In the genomic region with DNA sequence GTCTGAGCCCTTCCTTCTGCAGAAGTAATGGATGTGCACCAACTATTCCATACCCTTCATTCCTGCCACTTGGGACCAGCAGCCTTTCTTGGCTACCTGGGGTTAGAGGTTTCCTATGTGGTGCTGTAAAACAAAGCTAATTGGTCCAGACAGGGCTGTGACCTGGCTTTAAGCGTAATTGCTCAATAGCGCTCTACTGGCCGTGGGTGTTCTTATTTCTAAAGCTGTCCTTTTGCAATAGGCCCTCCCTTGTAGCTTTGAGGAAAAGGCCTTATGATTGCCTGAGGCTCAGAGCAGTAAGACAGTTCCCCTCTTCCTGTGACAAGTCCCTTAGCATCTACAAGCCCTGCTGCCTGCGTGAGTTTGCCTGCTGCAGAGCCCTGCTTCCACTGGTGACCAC, we compare ENCODE assay signal across 26 mouse cellular contexts. TPM values are rescaled to one million over a fixed set of nuclear protein-coding genes. Genes with fewer than 3 reads are reported as not detected.
A peak's percentile ranks its signal among the peaks of the same experiment; 100 is the strongest.
DNase-seq lines count a peak whose midpoint lies in the region; ATAC-seq and TF ChIP-seq lines count a peak whose summit lies in the region.
"Had no signal": no experiment of that assay in that cellular context is flagged by ENCODE, and none has a peak within 500 bp of the region (broad histone marks: within the 10 kb centered on the region; RNA-seq: fewer than 3 reads in every experiment).

No protein-coding gene starts in this region.

- DNase-seq in lung, postnatal 0 days (ENCODE audit: low spot score) = peak; percentile 44
- no peak for DNase-seq in lung, adult 18-20 months
- no peak for DNase-seq in forebrain, postnatal 0 days
- no peak for DNase-seq in layer of hippocampus, adult 2 months (ENCODE audit: low spot score in 2 of 2)
- DNase-seq: adrenal gland, postnatal 10 days; cerebellum, adult 11-12 months; cerebellum, adult 9-10 months; cerebellum, postnatal 36 days; embryo, embryonic 11 days; gastrocnemius, postnatal 14 days; heart, adult 18-20 months; heart, postnatal 14 days had no signal

- no peaks in the 10 kb centered on the region for H3K36me3 ChIP-seq in lung, postnatal 0 days (ENCODE audit: insufficient read depth, low read length)
- H3K36me3 ChIP-seq in forebrain, postnatal 0 days (ENCODE audit: insufficient read depth) = 0 out of 2 replicates have a peak, but pooled peaks cover 3% of the 10 kb centered on the region
- H3K36me3 ChIP-seq: embryonic facial prominence, embryonic 15.5 days; forebrain, embryonic 15.5 days; G1E; heart, embryonic 10.5 days; heart, embryonic 15.5 days; hindbrain, embryonic 15.5 days had no signal

- H3K9ac ChIP-seq in lung, postnatal 0 days (replicated peaks; ENCODE audit: low read depth) = no peak overlapping the region
- H3K9ac ChIP-seq in forebrain, postnatal 0 days = no peak overlapping the region
- H3K9ac ChIP-seq: embryonic facial prominence, embryonic 15.5 days; forebrain, embryonic 15.5 days; heart, embryonic 15.5 days; hindbrain, embryonic 15.5 days had no signal

- 76% methylated on average over 4 of the region's 4 CpGs for WGBS in lung, postnatal 0 days
- WGBS in bone marrow, adult 2 months = 44% methylated on average over 4 of the region's 4 CpGs
- WGBS in forebrain, postnatal 0 days = 75% methylated on average over 4 of the region's 4 CpGs

- TF ChIP-seq CTCF in lung, postnatal 0 days (IDR thresholded peaks at IDR 0.05) = no peak
- TF ChIP-seq CTCF in bone marrow, adult 2 months (IDR thresholded peaks at IDR 0.05; ENCODE audit: control insufficient read depth, insufficient read depth, low read length) = no peak
- TF ChIP-seq CTCF in forebrain, postnatal 0 days (IDR thresholded peaks at IDR 0.05; ENCODE audit: low read depth) = no peak
- TF ChIP-seq CTCF in layer of hippocampus, adult 2 months (conservative IDR thresholded peaks at IDR 0.05) = no peak

- no peaks in the 10 kb centered on the region for H3K27me3 ChIP-seq in lung, postnatal 0 days (replicated peaks; ENCODE audit: insufficient read depth, low read length)
- no peaks in the 10 kb centered on the region for H3K27me3 ChIP-seq in forebrain, postnatal 0 days (ENCODE audit: insufficient read depth, low read length)
- H3K27me3 ChIP-seq: embryonic facial prominence, embryonic 15.5 days; forebrain, embryonic 15.5 days; heart, embryonic 15.5 days; hindbrain, embryonic 15.5 days had no signal

- no peak for ATAC-seq in lung, postnatal 0 days
- ATAC-seq in megakaryocyte, adult 5-6 weeks (ENCODE audit: poor library complexity, severe bottlenecking) = peak; percentile 81
- ATAC-seq in forebrain, postnatal 0 days = no peak
- ATAC-seq in CD4-positive, CD25-positive, alpha-beta regulatory T cell, adult 4 months = no peak
- ATAC-seq: forebrain, embryonic 15.5 days; intestine, embryonic 16.5 days had no signal

- no peaks in the 10 kb centered on the region for H3K9me3 ChIP-seq in lung, postnatal 0 days (ENCODE audit: low read length)
- no peaks in the 10 kb centered on the region for H3K9me3 ChIP-seq in forebrain, postnatal 0 days (ENCODE audit: low read length)
- H3K9me3 ChIP-seq: embryonic facial prominence, embryonic 15.5 days; forebrain, embryonic 15.5 days; G1E; heart, embryonic 10.5 days; heart, embryonic 15.5 days; hindbrain, embryonic 15.5 days had no signal

- no peak for TF ChIP-seq POLR2A in bone marrow, adult 2 months (IDR thresholded peaks at IDR 0.05; ENCODE audit: borderline replicate concordance, control insufficient read depth, low read depth, low read length)

- no peak for TF ChIP-seq EP300 in lung, postnatal 0 days (IDR thresholded peaks at IDR 0.05)

- no peak overlapping the region for H3K27ac ChIP-seq in lung, postnatal 0 days (ENCODE audit: low read length)
- peak overlapping the region; percentile 29; the same call in 1 of the 2 replicates for H3K27ac ChIP-seq in bone marrow, adult 2 months (ENCODE audit: control insufficient read depth, insufficient read depth, low read depth, low read length, poor library complexity)
- H3K27ac ChIP-seq in forebrain, postnatal 0 days (ENCODE audit: low read depth, low read length) = no peak overlapping the region
- no peak overlapping the region for H3K27ac ChIP-seq in layer of hippocampus, adult 2 months
- H3K27ac ChIP-seq: embryonic facial prominence, embryonic 15.5 days; forebrain, embryonic 15.5 days; heart, embryonic 10.5 days; heart, embryonic 15.5 days; hindbrain, embryonic 15.5 days had no signal

- H3K4me2 ChIP-seq in lung, postnatal 0 days (replicated peaks; ENCODE audit: low read depth, low read length) = no peak overlapping the region
- no peak overlapping the region for H3K4me2 ChIP-seq in forebrain, postnatal 0 days (ENCODE audit: low read depth)
- H3K4me2 ChIP-seq: embryonic facial prominence, embryonic 15.5 days; forebrain, embryonic 15.5 days; heart, embryonic 15.5 days; hindbrain, embryonic 15.5 days had no signal

- H3K4me1 ChIP-seq in lung, postnatal 0 days (ENCODE audit: insufficient read depth, low read depth, low read length) = no peaks in the 10 kb centered on the region; the same call in 1 of the 2 replicates
- H3K4me1 ChIP-seq in bone marrow, adult 2 months (ENCODE audit: control insufficient read depth, insufficient read depth, low read length) = peaks cover 8% of the 10 kb centered on the region
- H3K4me1 ChIP-seq in forebrain, postnatal 0 days (ENCODE audit: insufficient read depth) = no peaks in the 10 kb centered on the region
- H3K4me1 ChIP-seq: forebrain, embryonic 15.5 days had no signal

- H3K4me3 ChIP-seq in lung, postnatal 0 days (ENCODE audit: low read depth, low read length) = no peak overlapping the region
- no peak overlapping the region for H3K4me3 ChIP-seq in bone marrow, adult 2 months (replicated peaks; ENCODE audit: control insufficient read depth, low read depth, low read length)
- H3K4me3 ChIP-seq in forebrain, postnatal 0 days (ENCODE audit: low read depth, low read length) = no peak overlapping the region
- H3K4me3 ChIP-seq in layer of hippocampus, adult 2 months = no peak overlapping the region
- H3K4me3 ChIP-seq: embryonic facial prominence, embryonic 15.5 days; erythroblast, embryonic 14.5 days; forebrain, embryonic 15.5 days; heart, embryonic 10.5 days; heart, embryonic 15.5 days; hindbrain, embryonic 15.5 days had no signal

RNA-seq across cellular contexts. Expression of a gene that starts 22.6 kb away (rescaled TPM):
- 2.3 and 2.9 TPM in 2 replicates for polyA plus RNA-seq in lung, postnatal 0 days (2015; fragmentation: Nextera tagmentation; extraction: Ambion mirVana)
- polyA plus RNA-seq in bone marrow, adult 2 months (2011; ENCODE audit: insufficient read depth, insufficient read length, low replicate concordance, missing spikeins) = 1.3 TPM in 1 of 2 replicates, not detected in the other
- not detected in 2 replicates for total RNA-seq in megakaryocyte, adult 5-6 weeks (2015)
- 0.20 TPM in 1 of 2 replicates, not detected in the other for total RNA-seq in megakaryocyte, adult 5-6 weeks (2017)
- total RNA-seq in forebrain, postnatal 0 days (2014; rRNA removed) = 43.3 and 44.2 TPM in 2 replicates
- polyA plus RNA-seq in forebrain, postnatal 0 days (2015; fragmentation: Nextera tagmentation; extraction: Ambion mirVana) = 21.0 and 22.2 TPM in 2 replicates
- polyA plus RNA-seq in CD4-positive, CD25-positive, alpha-beta regulatory T cell, adult 4 months (2017; shearing (Covaris generic)) = not detected
- total RNA-seq in layer of hippocampus, adult 2 months (2021) = 1 to 10 TPM; 6.2 to 6.3 TPM
- total RNA-seq: gastrocnemius, adult 18-20 months; gastrocnemius, postnatal 14 days; heart, adult 18-20 months; heart, postnatal 14 days; hematopoietic stem cell, adult 5-6 weeks had no signal
- polyA plus RNA-seq: erythroblast, embryonic 14.5 days; G1E; heart, embryonic 15.5 days had no signal

RNA-seq across cellular contexts. Expression of a gene that starts 48.3 kb away (rescaled TPM):
- 0.15 and 0.35 TPM in 2 replicates for polyA plus RNA-seq in lung, postnatal 0 days (2015; fragmentation: Nextera tagmentation; extraction: Ambion mirVana)
- polyA plus RNA-seq in bone marrow, adult 2 months (2011; ENCODE audit: insufficient read depth, insufficient read length, low replicate concordance, missing spikeins) = 1.4 and 2.0 TPM in 2 replicates
- total RNA-seq in megakaryocyte, adult 5-6 weeks (2015) = 0.11 and 0.13 TPM in 2 replicates
- 0.33 and 0.92 TPM in 2 replicates for total RNA-seq in megakaryocyte, adult 5-6 weeks (2017)
- 0.29 TPM in 1 of 2 replicates, not detected in the other for total RNA-seq in forebrain, postnatal 0 days (2014; rRNA removed)
- 0.09 and 0.33 TPM in 2 replicates for polyA plus RNA-seq in forebrain, postnatal 0 days (2015; fragmentation: Nextera tagmentation; extraction: Ambion mirVana)
- 1 to 10 TPM; 1.2 to 2.4 TPM for polyA plus RNA-seq in CD4-positive, CD25-positive, alpha-beta regulatory T cell, adult 4 months (2017; shearing (Covaris generic))
- total RNA-seq in layer of hippocampus, adult 2 months (2021) = 1 to 10 TPM in 1 of 2 experiments, not detected in 1; 1.9 TPM
- polyA plus RNA-seq: erythroblast, embryonic 14.5 days; forebrain, embryonic 11.5 days; forebrain, embryonic 15.5 days; G1E; hindbrain, embryonic 15.5 days had no signal
